Mouse (Mus musculus): ENCODE results near the gene Apoc1.

DNA sequence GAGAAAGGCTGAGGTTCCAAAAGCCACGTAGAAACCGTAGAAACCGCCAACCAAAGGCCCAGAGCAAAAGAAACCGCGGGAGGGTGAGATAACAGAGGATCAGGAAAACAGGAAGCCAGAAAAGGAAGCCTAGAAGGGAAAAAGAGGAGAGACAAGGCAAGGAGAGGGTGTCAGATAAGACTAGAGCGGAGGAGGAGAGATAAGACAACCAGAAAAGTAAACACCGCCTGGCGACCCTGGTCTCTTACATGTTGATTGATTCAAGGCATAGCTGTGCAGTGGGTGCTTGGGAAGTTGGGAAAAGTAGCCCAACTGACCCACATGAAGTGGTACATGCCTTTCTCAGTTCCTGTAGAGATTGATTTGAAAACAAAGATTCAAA, 2.7 kb upstream of the Apoc1 start:
- TF ChIP-seq CTCF (IDR thresholded peaks at IDR 0.05; ENCODE audit: extremely low read depth, insufficient read depth, low read length) (no peak), POLR2A (IDR thresholded peaks at IDR 0.05; ENCODE audit: extremely low read depth, insufficient read depth, low read length) (no peak)
